Mouse (Mus musculus) brain, adult 2 months (tissue): Measurements from ENCODE around the gene Arhgef40.

Experiments
- DNase-seq: peaks from one replicate; pipeline ENCODE4 v3.0.0; 2011; ENCODE audit warnings: low read depth, low spot score

Arhgef40 gene

DNA sequence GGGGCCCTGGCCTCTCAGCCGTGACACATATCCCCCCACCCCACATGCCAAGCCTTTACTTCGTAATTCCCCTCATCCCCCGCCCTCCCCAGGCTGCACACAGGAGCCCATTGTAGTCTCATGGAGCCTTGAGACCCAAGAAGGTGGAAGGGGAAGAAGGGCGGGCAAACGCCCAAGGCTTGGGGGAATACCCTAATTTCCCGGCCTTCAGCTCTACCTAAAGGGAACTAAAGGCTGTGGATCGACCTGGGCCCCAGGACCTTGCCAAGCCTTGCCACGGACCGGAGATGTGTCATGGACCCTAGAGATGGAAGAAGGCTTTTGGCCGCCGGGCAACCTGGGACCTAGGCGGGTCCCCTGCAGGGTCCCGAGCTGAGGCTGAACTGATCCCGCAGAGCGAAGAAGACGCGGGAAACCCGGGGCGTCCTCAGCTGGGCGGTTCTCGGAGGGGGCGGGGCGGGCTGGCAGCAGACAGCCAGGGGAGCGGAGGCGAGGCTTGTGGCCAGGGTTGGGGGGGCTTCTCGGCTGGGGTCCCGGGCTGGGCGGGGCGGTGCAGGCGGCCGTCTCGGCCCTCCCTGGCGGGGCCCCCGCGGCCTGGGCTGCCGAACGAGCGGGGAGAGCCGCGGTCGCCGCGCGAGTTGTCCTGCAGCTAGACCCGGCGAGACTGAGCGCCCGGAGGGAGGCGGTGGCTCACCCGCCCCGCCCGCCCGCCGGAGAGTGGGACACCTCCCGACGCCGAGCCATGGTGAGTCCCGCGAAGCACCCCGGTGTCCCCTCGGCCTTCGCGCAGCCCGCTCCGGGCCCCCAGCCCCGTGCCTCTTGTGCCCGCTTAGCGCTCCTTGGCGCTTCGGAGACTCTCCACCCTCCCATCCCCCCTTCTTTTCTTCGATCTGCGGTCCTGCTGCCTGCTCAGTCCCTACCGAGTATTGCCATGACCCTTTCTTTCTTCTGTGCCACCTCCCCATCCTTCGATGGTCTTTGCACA, at the start of gene Arhgef40:
Gene Arhgef40, plus strand, starts transcription at position 473 of the 985 bp plus-strand sequence.
- peak; percentile 56 for DNase-seq

GRCm38 (mm10) chr14:51939005-51939404, 45.5 kb upstream of the Arhgef40 start:
- DNase-seq: no peak

DNA sequence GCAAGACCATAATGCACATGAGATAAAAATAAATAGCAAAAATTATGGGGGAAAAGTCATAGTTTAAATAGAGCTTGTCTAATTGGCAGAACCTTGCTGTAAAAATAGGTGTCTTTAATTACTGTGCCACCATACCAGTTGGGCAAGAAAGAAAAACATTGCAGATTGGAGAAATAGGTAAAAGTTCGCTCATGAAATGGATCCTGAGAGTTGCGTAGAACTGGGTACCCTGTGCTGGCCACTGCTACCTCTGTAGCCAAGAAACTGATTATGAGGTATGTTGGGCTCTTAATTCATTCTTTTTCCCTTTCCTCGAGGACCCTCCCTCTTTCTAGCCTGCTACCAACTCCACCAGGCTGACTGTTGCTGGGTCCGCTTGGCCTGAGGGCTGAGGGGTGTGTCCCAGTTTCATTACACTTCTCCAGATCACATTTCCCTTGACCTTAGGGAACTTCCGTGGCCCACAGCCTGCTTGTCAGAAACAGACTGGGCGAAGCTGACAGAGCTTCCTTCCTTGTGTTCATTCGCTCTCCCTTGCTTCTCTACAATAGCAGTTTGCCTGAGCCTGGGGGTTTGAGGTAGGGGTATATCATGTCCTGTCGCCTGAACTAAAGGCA, 43.5 kb upstream of the Arhgef40 start:
- no peak for DNase-seq

DNA sequence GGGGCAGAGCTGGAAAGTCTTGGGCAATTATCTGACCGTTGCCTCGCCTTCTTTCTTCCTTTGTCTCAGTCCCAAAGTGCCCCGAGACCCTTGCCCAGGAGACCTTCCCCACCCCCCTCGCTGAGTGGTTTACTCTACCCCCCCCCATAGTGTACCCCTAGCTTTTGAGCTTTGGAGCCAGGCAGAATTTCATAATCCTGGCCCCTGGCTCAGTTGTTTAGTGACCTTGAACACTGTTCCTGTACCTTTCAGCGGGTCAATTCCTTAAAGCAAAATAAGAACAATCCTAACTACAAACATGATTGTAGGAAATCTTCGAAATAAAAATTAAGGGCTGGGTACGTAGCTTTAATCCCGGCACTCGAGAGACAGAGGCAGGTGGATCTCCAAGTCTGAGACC, 42.9 kb upstream of the Arhgef40 start:
- no peak for DNase-seq

GRCm38 (mm10) chr14:51942236-51942635, 42.3 kb upstream of the Arhgef40 start:
- DNase-seq: no peak

- DNase-seq: no peak
Measured at GRCm38 (mm10) chr14:51943336-51943735, 41.2 kb upstream of the Arhgef40 start.

DNA sequence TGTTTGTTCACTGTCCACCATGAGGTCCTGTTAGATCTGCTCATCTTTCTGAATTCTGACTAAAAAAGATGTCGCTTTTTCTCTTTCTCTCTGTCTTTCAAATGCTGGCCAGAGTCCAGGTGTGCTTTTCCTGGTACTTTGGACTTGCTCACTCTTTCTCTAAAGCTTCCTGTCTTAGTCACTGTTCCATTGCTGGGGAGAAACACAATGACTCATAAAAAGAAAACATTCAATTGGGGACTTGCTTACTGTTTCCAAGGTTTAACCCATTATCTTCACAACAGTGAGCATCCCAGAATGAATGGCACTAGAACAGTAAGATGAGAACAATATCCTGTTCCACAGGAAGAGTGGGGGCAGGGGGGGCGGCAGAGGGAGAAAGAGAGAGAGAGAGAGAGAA, 24.2 kb upstream of the Arhgef40 start:
- peak; percentile 17 for DNase-seq

DNA sequence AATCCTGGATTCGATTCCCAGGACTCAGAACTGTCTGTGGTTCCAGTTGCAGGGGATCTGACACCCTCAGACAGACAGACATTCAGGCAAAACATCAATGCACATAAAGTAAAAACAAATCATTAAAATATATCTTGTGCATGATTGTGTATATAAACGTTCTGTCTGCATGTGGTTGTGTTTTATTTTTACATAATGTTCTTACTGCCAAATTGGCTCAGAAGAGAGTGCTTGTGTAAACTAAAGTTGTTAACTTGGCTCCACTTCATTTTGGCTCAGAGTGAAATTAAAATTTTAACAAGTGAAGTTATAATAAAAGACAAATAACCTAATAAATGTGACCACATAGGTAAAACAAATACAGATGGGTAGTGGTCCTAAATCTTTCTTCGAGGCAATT, 17.1 kb upstream of the Arhgef40 start:
- no peak for DNase-seq

- DNase-seq: no peak
Measured at GRCm38 (mm10) chr14:51979252-51979651, 5.3 kb upstream of the Arhgef40 start.

- DNase-seq: no peak
Measured at GRCm38 (mm10) chr14:51983251-51983650, 1.3 kb upstream of the Arhgef40 start.

- no peak for DNase-seq
Measured at GRCm38 (mm10) chr14:51983855-51984246, 668 bp upstream of the Arhgef40 start.

- DNase-seq: peak; percentile 82
Measured at GRCm38 (mm10) chr14:51985301-51986152, 1.0 kb downstream of the Arhgef40 start.

- no peak for DNase-seq
Measured at GRCm38 (mm10) chr14:51986153-51986505, 1.6 kb downstream of the Arhgef40 start.

DNA sequence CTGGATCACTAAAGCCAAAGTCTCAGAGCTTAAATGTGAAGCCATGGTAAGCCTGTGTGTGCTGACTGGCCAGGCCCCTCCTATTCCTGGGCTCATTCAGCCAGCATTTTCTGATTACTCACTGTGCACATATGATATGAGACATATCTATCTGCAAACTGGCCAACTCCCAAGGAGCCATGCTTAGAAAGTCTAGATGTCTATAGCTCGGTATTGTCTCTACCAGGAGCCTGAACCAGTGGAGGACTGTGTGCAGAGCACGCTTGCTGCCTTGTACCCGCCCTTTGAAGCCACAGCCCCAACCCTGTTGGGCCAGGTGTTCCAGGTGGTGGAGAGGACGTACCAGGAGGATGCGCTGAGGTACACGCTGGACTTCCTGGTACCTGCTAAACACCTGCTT, 2.7 kb downstream of the Arhgef40 start:
- no peak for DNase-seq

GRCm38 (mm10) chr14:51988731-51989130, 4.2 kb downstream of the Arhgef40 start:
- no peak for DNase-seq

GRCm38 (mm10) chr14:51989461-51989970, 5.0 kb downstream of the Arhgef40 start:
- no peak for DNase-seq

DNA sequence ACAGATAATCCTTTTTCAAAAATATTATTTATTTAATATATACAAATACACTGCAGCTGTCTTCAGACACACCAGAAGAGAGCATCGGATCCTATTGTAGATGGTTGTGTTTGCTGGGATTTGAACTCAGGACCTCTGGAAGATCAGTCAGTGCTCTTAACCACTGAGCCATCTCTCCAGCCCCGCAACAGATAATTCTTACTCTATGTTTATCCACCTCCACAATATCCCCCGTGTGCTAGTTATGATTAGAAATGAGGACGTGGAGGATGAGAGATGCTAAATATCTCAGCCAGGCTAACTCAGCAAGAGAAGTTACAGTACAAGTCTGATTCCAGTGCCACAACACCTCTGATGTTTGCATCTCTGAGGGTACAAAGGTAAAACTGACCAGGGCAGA, 9.9 kb downstream of the Arhgef40 start:
- DNase-seq: no peak

DNA sequence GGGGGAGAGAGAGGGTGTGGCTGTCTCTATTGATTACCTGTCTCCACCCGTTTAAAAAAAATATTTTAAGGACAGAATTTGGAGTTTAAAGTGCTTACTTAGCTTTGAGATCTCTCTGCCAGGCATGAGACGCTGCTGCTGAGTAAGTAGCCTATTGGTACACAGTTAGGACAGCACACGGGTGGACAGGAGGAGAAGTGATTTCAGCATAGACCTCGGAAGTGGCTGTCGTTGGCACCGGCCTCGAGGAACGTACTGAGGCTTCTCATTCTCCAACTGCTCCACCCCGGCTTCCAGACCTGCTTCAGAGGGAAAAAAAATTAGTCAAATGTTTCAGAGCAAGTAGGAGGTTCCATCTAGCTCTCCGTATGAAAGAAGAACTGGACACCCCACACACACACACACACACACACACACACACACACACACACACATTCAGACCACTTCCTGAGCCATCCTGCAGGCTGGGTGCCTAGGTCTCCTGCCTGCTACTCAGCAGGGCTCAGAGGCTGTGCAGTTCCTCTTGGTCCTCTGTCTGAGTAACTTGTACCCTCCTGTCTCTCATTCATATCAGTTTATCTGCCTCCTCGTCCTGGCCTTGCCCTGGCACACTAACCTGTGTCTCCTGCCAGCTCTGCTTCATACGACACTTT, 10.8 kb downstream of the Arhgef40 start:
- no peak for DNase-seq

DNA sequence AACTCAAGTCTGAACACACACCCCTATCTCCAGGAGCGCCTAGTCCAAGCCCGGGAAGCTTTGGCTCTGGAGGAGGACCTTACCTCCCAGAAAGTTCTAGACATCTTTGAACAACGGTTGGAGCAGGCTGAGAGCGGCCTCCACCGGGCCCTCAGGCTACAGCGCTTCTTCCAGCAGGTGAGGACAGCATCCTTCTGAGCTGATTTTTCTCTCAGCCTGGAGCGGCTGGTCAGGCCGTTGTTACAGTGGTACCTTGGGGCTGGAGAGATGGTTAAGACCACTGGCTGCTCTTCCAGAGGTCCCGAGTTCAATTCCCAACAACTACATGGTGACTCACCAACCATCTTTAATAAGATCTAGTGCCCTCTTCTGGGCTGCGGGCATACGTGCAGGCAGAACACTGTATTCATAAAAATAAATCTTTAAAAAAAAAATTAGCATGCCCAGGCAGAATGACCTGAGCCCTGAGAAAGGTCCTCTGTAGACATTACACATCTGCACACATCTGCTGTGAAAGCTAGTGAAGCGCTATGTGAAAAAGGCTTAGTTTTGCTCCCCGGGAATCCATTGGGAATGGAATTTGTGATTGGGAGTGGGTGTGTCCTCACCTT, 11.8 kb downstream of the Arhgef40 start:
- no peak for DNase-seq

GRCm38 (mm10) chr14:51996866-51997265, 12.3 kb downstream of the Arhgef40 start:
- no peak for DNase-seq

DNA sequence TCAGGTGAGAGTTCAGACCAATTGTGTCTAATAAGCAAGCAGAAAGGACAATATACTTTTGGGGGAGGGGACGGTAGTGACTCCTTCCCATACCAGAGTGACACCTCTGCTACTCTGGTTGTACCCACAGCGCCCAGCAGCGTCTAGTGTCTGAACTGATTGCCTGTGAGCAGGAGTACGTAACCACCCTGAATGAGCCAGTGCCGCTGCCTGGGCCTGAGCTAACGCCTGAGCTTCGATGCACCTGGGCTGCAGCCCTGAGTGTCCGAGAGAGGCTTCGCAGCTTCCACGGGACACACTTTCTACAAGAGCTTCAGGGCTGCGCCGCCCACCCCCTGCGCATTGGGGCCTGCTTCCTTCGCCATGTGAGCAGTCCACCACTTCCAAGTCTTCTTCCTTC, 13.0 kb downstream of the Arhgef40 start:
- DNase-seq: no peak
